Mouse (Mus musculus) cortical plate, adult 2 months (tissue): ENCODE measurements around the gene Ankrd39.

ENCODE experiments used
- CTCF ChIP-seq: fragments of 200-500 bp; IDR thresholded peaks from 2 replicates; pipeline ENCODE4 v1.5.1; 2011; ENCODE audit warnings: mild to moderate bottlenecking, control low read depth, low read length; ENCODE audit not compliant: insufficient read depth; ENCODE audit errors: extremely low read depth
- POLR2A ChIP-seq: fragments of 200-500 bp; IDR thresholded peaks from 2 replicates; pipeline ENCODE4 v1.6.1; 2011; ENCODE audit warnings: mild to moderate bottlenecking, low read length, control low read depth; ENCODE audit not compliant: insufficient read depth; ENCODE audit errors: extremely low read depth

DNA sequence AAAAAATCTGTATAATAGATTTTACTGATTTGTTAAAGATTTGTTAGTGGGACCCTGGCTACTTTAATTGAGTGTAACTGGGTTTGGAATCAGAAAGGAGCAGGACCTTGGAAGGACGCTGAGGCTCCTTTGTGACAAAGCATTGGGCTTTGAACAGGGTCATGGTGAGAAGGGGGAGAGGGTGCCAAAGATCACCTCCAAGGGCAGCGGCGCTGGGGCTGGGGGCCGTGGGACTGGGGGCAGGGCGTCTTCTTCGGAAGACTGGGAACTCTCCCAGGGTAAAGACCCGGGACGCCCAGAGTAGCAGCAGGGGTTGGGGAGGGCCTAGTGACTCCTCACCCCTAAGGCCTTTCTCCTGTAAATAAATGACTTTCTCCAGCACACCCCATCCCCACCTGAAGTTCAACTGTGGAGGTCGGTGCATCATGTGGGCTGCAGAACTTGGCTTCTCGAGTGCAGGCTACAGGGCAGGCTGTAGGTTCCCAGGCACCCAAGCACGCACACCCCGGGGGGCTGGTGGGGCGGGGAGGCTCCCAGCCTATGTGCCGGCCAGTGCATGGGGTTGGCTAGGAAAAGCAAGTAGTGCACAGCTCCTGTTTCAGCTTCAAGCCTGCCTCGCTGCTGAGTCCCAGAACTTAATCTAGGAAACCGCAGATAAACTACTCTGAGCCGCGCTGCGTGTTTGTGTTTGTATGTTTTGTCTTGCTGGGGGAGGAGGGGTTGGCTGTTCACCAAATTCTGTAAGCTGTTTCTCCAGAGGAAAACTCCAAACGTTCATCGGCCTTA lies 20.8 kb upstream of the Ankrd39 start:
- TF ChIP-seq CTCF (no peak), POLR2A (no peak)
